Mouse (Mus musculus): ENCODE data around the gene Phtf1. TPM values are rescaled to one million over a fixed set of nuclear protein-coding genes. Genes with fewer than 3 reads are reported as not detected.

The Phtf1 gene
- polyA plus RNA-seq, 1 experiment from 2014 or later: 21.2 TPM

- Histone ChIP-seq H3K9me3 (replicated peaks; ENCODE audit: control insufficient read depth, low read length, poor library complexity, severe bottlenecking) (no peaks in the 10 kb centered on the region), H3K36me3 (ENCODE audit: control insufficient read depth, insufficient read depth, low read length) (peaks cover 12% of the 10 kb centered on the region), H3K4me2 (ENCODE audit: low read length) (no peak overlapping the region), H3K27ac (ENCODE audit: low read length) (no peak overlapping the region), H3K4me3 (ENCODE audit: low read depth, low read length) (no peak overlapping the region), H3K9ac (ENCODE audit: low read depth, low read length) (no peak overlapping the region), H3K27me3 (ENCODE audit: control insufficient read depth, insufficient read depth, low read depth, low read length) (no peaks in the 10 kb centered on the region), H3K4me1 (ENCODE audit: control insufficient read depth, insufficient read depth, low read length) (no peaks in the 10 kb centered on the region)
- 93% methylated on average over 5 of the region's 5 CpGs for WGBS
- ATAC-seq: no peak
Observed at GRCm38 (mm10) chr3:104009924-104010662, 42.2 kb downstream of the Phtf1 start.

- Histone ChIP-seq H3K4me3 (ENCODE audit: low read depth, low read length) (no peak overlapping the region), H3K4me1 (ENCODE audit: control insufficient read depth, insufficient read depth, low read length) (no peaks in the 10 kb centered on the region), H3K27ac (ENCODE audit: low read length) (no peak overlapping the region), H3K27me3 (ENCODE audit: control insufficient read depth, insufficient read depth, low read depth, low read length) (no peaks in the 10 kb centered on the region), H3K9ac (ENCODE audit: low read depth, low read length) (no peak overlapping the region), H3K4me2 (ENCODE audit: low read length) (no peak overlapping the region), H3K36me3 (ENCODE audit: control insufficient read depth, insufficient read depth, low read length) (0 out of 2 replicates have a peak, but pooled peaks cover 4% of the 10 kb centered on the region), H3K9me3 (replicated peaks; ENCODE audit: control insufficient read depth, low read length, poor library complexity, severe bottlenecking) (no peaks in the 10 kb centered on the region)
- no peak for ATAC-seq
- 96% methylated on average over 2 of the region's 2 CpGs for WGBS
Observed at GRCm38 (mm10) chr3:104011972-104012371, 44.1 kb downstream of the Phtf1 start.

- Histone ChIP-seq H3K4me3 (ENCODE audit: low read depth, low read length) (no peak overlapping the region), H3K9me3 (replicated peaks; ENCODE audit: control insufficient read depth, low read length, poor library complexity, severe bottlenecking) (no peaks in the 10 kb centered on the region), H3K4me1 (ENCODE audit: control insufficient read depth, insufficient read depth, low read length) (no peaks in the 10 kb centered on the region), H3K27me3 (ENCODE audit: control insufficient read depth, insufficient read depth, low read depth, low read length) (no peaks in the 10 kb centered on the region), H3K9ac (ENCODE audit: low read depth, low read length) (no peak overlapping the region), H3K4me2 (ENCODE audit: low read length) (no peak overlapping the region), H3K27ac (ENCODE audit: low read length) (no peak overlapping the region), H3K36me3 (ENCODE audit: control insufficient read depth, insufficient read depth, low read length) (0 out of 2 replicates have a peak, but pooled peaks cover 4% of the 10 kb centered on the region)
- ATAC-seq: no peak
- 50% methylated on average over 3 of the region's 3 CpGs for WGBS
Observed at GRCm38 (mm10) chr3:104017931-104018330, 50.0 kb downstream of the Phtf1 start.

GRCm38 (mm10) chr3:104019453-104019852 is 51.5 kb downstream of the Phtf1 start:
- no peak overlapping the region for H3K27ac ChIP-seq (ENCODE audit: low read length)
- WGBS: 63% methylated on average over 4 of the region's 4 CpGs

GRCm38 (mm10) chr3:104020101-104020500 is 52.2 kb downstream of the Phtf1 start:
- Histone ChIP-seq H3K4me3 (ENCODE audit: low read depth, low read length) (no peak overlapping the region), H3K4me1 (ENCODE audit: control insufficient read depth, insufficient read depth, low read length) (no peaks in the 10 kb centered on the region), H3K4me2 (ENCODE audit: low read length) (no peak overlapping the region), H3K9me3 (replicated peaks; ENCODE audit: control insufficient read depth, low read length, poor library complexity, severe bottlenecking) (no peaks in the 10 kb centered on the region), H3K9ac (ENCODE audit: low read depth, low read length) (no peak overlapping the region), H3K36me3 (ENCODE audit: control insufficient read depth, insufficient read depth, low read length) (no peaks in the 10 kb centered on the region), H3K27ac (ENCODE audit: low read length) (no peak overlapping the region), H3K27me3 (ENCODE audit: control insufficient read depth, insufficient read depth, low read depth, low read length) (no peaks in the 10 kb centered on the region)
- ATAC-seq: no peak
- 91% methylated on average over 12 of the region's 12 CpGs for WGBS

More at GRCm38 (mm10) chr3:104019453-104019852, 51.5 kb downstream of the Phtf1 start:
- no peaks in the 10 kb centered on the region for H3K27me3 ChIP-seq (ENCODE audit: control insufficient read depth, insufficient read depth, low read depth, low read length)
- H3K9me3 ChIP-seq (replicated peaks; ENCODE audit: control insufficient read depth, low read length, poor library complexity, severe bottlenecking): no peaks in the 10 kb centered on the region
- no peak overlapping the region for H3K4me3 ChIP-seq (ENCODE audit: low read depth, low read length)
- no peaks in the 10 kb centered on the region for H3K4me1 ChIP-seq (ENCODE audit: control insufficient read depth, insufficient read depth, low read length)
- 0 out of 2 replicates have a peak, but pooled peaks cover 4% of the 10 kb centered on the region for H3K36me3 ChIP-seq (ENCODE audit: control insufficient read depth, insufficient read depth, low read length)
- no peak overlapping the region for H3K9ac ChIP-seq (ENCODE audit: low read depth, low read length)
- no peak overlapping the region for H3K4me2 ChIP-seq (ENCODE audit: low read length)
- ATAC-seq: no peak

GRCm38 (mm10) chr3:104026938-104027337 is 59.0 kb downstream of the Phtf1 start:
- H3K4me3 ChIP-seq (ENCODE audit: low read depth, low read length): no peak overlapping the region
- H3K9ac ChIP-seq (ENCODE audit: low read depth, low read length): no peak overlapping the region
- WGBS: 38% methylated on average over 3 of the region's 3 CpGs
- no peak for ATAC-seq
- H3K4me2 ChIP-seq (ENCODE audit: low read length): no peak overlapping the region
- no peaks in the 10 kb centered on the region for H3K9me3 ChIP-seq (replicated peaks; ENCODE audit: control insufficient read depth, low read length, poor library complexity, severe bottlenecking)
- no peaks in the 10 kb centered on the region for H3K27me3 ChIP-seq (ENCODE audit: control insufficient read depth, insufficient read depth, low read depth, low read length)
- H3K4me1 ChIP-seq (ENCODE audit: control insufficient read depth, insufficient read depth, low read length): no peaks in the 10 kb centered on the region
- no peaks in the 10 kb centered on the region for H3K36me3 ChIP-seq (ENCODE audit: control insufficient read depth, insufficient read depth, low read length)
- no peak overlapping the region for H3K27ac ChIP-seq (ENCODE audit: low read length)

- ATAC-seq: no peak
- Histone ChIP-seq H3K9ac (ENCODE audit: low read depth, low read length) (no peak overlapping the region), H3K36me3 (ENCODE audit: control insufficient read depth, insufficient read depth, low read length) (no peaks in the 10 kb centered on the region), H3K4me3 (ENCODE audit: low read depth, low read length) (no peak overlapping the region), H3K27me3 (ENCODE audit: control insufficient read depth, insufficient read depth, low read depth, low read length) (no peaks in the 10 kb centered on the region), H3K9me3 (replicated peaks; ENCODE audit: control insufficient read depth, low read length, poor library complexity, severe bottlenecking) (no peaks in the 10 kb centered on the region), H3K4me2 (ENCODE audit: low read length) (no peak overlapping the region), H3K27ac (ENCODE audit: low read length) (no peak overlapping the region), H3K4me1 (ENCODE audit: control insufficient read depth, insufficient read depth, low read length) (no peaks in the 10 kb centered on the region)
- WGBS: 100% methylated on average over 1 of the region's 1 CpGs
Observed at GRCm38 (mm10) chr3:104032086-104032485, 64.2 kb downstream of the Phtf1 start.

- H3K4me2 ChIP-seq (ENCODE audit: low read length): no peak overlapping the region
- H3K4me1 ChIP-seq (ENCODE audit: control insufficient read depth, insufficient read depth, low read length): no peaks in the 10 kb centered on the region
- H3K4me3 ChIP-seq (ENCODE audit: low read depth, low read length): no peak overlapping the region
- H3K27ac ChIP-seq (ENCODE audit: low read length): no peak overlapping the region
- H3K9ac ChIP-seq (ENCODE audit: low read depth, low read length): no peak overlapping the region
- H3K36me3 ChIP-seq (ENCODE audit: control insufficient read depth, insufficient read depth, low read length): no peaks in the 10 kb centered on the region
- no peaks in the 10 kb centered on the region for H3K9me3 ChIP-seq (replicated peaks; ENCODE audit: control insufficient read depth, low read length, poor library complexity, severe bottlenecking)
- H3K27me3 ChIP-seq (ENCODE audit: control insufficient read depth, insufficient read depth, low read depth, low read length): no peaks in the 10 kb centered on the region
- no peak for ATAC-seq
- 83% methylated on average over 1 of the region's 1 CpGs for WGBS
Observed at GRCm38 (mm10) chr3:104032747-104033146, 64.8 kb downstream of the Phtf1 start.

GRCm38 (mm10) chr3:104059001-104059622 is 91.2 kb downstream of the Phtf1 start:
- peaks cover 5% of the 10 kb centered on the region; the same call in 1 of the 2 replicates for H3K4me1 ChIP-seq (ENCODE audit: control insufficient read depth, insufficient read depth, low read length)
- H3K27ac ChIP-seq (ENCODE audit: low read length): no peak overlapping the region; the same call in 1 of the 2 replicates
- H3K4me2 ChIP-seq (ENCODE audit: low read length): no peak overlapping the region
- ATAC-seq: peak; percentile 84
- H3K4me3 ChIP-seq (ENCODE audit: low read depth, low read length): no peak overlapping the region
- 37% methylated on average over 6 of the region's 6 CpGs for WGBS
- H3K9me3 ChIP-seq (replicated peaks; ENCODE audit: control insufficient read depth, low read length, poor library complexity, severe bottlenecking): no peaks in the 10 kb centered on the region
- H3K9ac ChIP-seq (ENCODE audit: low read depth, low read length): no peak overlapping the region
- H3K27me3 ChIP-seq (ENCODE audit: control insufficient read depth, insufficient read depth, low read depth, low read length): no peaks in the 10 kb centered on the region
- H3K36me3 ChIP-seq (ENCODE audit: control insufficient read depth, insufficient read depth, low read length): no peaks in the 10 kb centered on the region
